Mouse (Mus musculus) hindbrain, embryonic 11.5 days (tissue): ENCODE data around the gene Gm20388. TPM values are rescaled to one million over a fixed set of nuclear protein-coding genes. Genes with fewer than 3 reads are reported as not detected.

Source experiments
- ATAC-seq: fragments of 200-750 bp; cut with Nextera tagmentation; 2 replicates; pipeline ENCODE4 v1.8.0; 2017; ENCODE audit warnings: mild to moderate bottlenecking, moderate TSS enrichment, moderate library complexity; ENCODE audit not compliant: low FRiP score
- DNase-seq: peaks from one replicate; pipeline ENCODE4 v3.0.0-alpha.2; 2015; ENCODE audit warnings: low spot score
- H3K27ac ChIP-seq: fragments of 300-500 bp; sonication (generic); 2 replicates; pipeline ENCODE4 v1.5.1; 2014; ENCODE audit warnings: mild to moderate bottlenecking, low read depth, low read length
- H3K27me3 ChIP-seq: fragments of 300-500 bp; sonication (generic); 2 replicates; pipeline ENCODE4 v1.6.1; 2014; ENCODE audit warnings: mild to moderate bottlenecking, low read length, moderate library complexity, mixed read lengths; ENCODE audit not compliant: control insufficient read depth, insufficient read depth
- H3K36me3 ChIP-seq: fragments of 300-500 bp; sonication (generic); 2 replicates; pipeline ENCODE4 v1.6.1; 2014; ENCODE audit warnings: mild to moderate bottlenecking, low read length, moderate library complexity, mixed read lengths; ENCODE audit not compliant: control insufficient read depth, insufficient read depth
- H3K4me1 ChIP-seq: fragments of 300-500 bp; sonication (generic); replicated peaks from 2 replicates; pipeline ENCODE4 v1.6.1; 2014; ENCODE audit warnings: low read length, mixed read lengths; ENCODE audit not compliant: control insufficient read depth, insufficient read depth
- H3K4me2 ChIP-seq: fragments of 300-500 bp; sonication (generic); replicated peaks from 2 replicates; pipeline ENCODE4 v1.6.1; 2014; ENCODE audit warnings: mild to moderate bottlenecking, low read depth, low read length
- H3K4me3 ChIP-seq: fragments of 300-500 bp; sonication (generic); 2 replicates; pipeline ENCODE4 v1.5.1; 2014; ENCODE audit warnings: low read depth, low read length
- H3K9ac ChIP-seq: fragments of 300-500 bp; sonication (generic); 2 replicates; pipeline ENCODE4 v1.6.1; 2014; ENCODE audit warnings: low read depth, low read length
- H3K9me3 ChIP-seq: fragments of 300-500 bp; sonication (generic); 2 replicates; pipeline ENCODE4 v1.6.1; 2016; ENCODE audit warnings: low read length; ENCODE audit not compliant: control insufficient read depth
- WGBS: fragments of 180-500 bp; shearing (Covaris S2); extraction: QIAGEN DNeasy Blood & Tissue Kit; methylation state at CpG from one replicate; pipeline ENCODE4 v1.1.7; 2014; 5-methylcytosine and 5-hydroxymethylcytosine counted together
- polyA plus RNA-seq: library from polyadenylated mRNA; unstranded; fragments of >200 nt; fragmentation: Nextera tagmentation; extraction: Ambion mirVana; gene quantifications from 2 replicates; pipeline ENCODE4 v1.2.1, GENCODE M21; 2014

Gm20388 gene
- polyA plus RNA-seq, 1 experiment from 2014 or later, result 11.8 TPM

GRCm38 (mm10) chr8:122984175-122984574 is 3073.5 kb downstream of the Gm20388 start:
- H3K36me3 ChIP-seq, result no peaks in the 10 kb centered on the region
- H3K9ac ChIP-seq, result no peak overlapping the region
- WGBS, result 86% methylated on average over 3 of the region's 3 CpGs
- H3K4me1 ChIP-seq, result no peaks in the 10 kb centered on the region
- H3K4me2 ChIP-seq, result no peak overlapping the region
- no peak overlapping the region for H3K4me3 ChIP-seq
- no peak for ATAC-seq
- no peaks in the 10 kb centered on the region for H3K9me3 ChIP-seq
- no peaks in the 10 kb centered on the region for H3K27me3 ChIP-seq
- no peak overlapping the region for H3K27ac ChIP-seq
- no peak for DNase-seq

GRCm38 (mm10) chr8:122986501-122987184 is 3076.0 kb downstream of the Gm20388 start:
- no peak overlapping the region for H3K4me3 ChIP-seq
- no peak overlapping the region for H3K27ac ChIP-seq
- H3K4me2 ChIP-seq, result no peak overlapping the region
- H3K4me1 ChIP-seq, result no peaks in the 10 kb centered on the region
- 87% methylated on average over 8 of the region's 8 CpGs for WGBS
- H3K36me3 ChIP-seq, result no peaks in the 10 kb centered on the region
- H3K9me3 ChIP-seq, result no peaks in the 10 kb centered on the region
- no peak for DNase-seq
- H3K27me3 ChIP-seq, result no peaks in the 10 kb centered on the region
- H3K9ac ChIP-seq, result no peak overlapping the region
- no peak for ATAC-seq

DNA sequence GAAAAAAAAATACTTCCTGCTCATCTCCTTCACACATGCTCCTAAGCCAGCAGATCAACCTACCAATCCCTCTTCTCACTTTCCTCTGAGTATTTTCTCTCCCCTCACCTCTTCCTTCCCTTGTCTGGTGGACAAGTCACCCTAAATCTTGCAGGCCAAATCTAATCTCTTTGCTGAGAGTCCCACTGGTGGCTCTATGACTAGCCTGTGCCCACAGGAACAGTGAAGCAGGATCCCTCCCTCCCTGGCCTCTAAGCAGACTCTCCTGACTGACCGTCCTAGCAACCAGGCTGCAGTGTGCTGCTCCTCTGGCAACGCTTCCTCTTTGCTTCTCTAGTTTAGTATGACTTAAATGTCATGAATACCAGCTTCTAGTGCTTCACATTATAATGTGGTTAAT is 3076.6 kb downstream of the Gm20388 start:
- no peak overlapping the region for H3K27ac ChIP-seq
- no peaks in the 10 kb centered on the region for H3K4me1 ChIP-seq
- H3K36me3 ChIP-seq, result no peaks in the 10 kb centered on the region
- no peak overlapping the region for H3K4me2 ChIP-seq
- no peaks in the 10 kb centered on the region for H3K27me3 ChIP-seq
- H3K9me3 ChIP-seq, result no peaks in the 10 kb centered on the region
- ATAC-seq (no peak), DNase-seq (no peak)
- no peak overlapping the region for H3K9ac ChIP-seq
- no peak overlapping the region for H3K4me3 ChIP-seq
- WGBS, result 83% methylated on average over 2 of the region's 2 CpGs

DNA sequence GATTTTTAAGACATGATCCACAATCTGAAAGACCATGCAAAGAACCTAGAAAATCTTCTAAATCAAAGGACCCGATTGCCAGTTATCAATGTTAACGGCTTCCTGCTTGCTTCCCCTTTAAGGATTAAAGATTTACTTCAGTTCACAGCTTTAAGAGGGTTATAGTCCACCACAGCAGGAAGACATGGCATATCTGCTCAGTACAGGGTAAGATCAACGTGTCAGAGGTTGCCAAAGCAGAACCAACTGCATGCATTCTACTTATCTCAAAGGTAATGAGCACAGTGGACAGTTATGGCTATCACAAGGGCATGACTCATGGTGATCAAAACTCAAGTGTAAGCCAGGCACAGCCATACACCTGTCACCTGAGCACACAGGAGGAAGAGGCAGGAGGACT is 3078.3 kb downstream of the Gm20388 start:
- Histone ChIP-seq H3K4me3 (no peak overlapping the region), H3K9me3 (no peaks in the 10 kb centered on the region), H3K9ac (no peak overlapping the region), H3K27ac (no peak overlapping the region), H3K4me2 (no peak overlapping the region), H3K27me3 (no peaks in the 10 kb centered on the region), H3K36me3 (no peaks in the 10 kb centered on the region), H3K4me1 (no peaks in the 10 kb centered on the region)
- ATAC-seq, result no peak
- 93% methylated on average over 3 of the region's 3 CpGs for WGBS
- no peak for DNase-seq

GRCm38 (mm10) chr8:122989976-122990375 is 3079.3 kb downstream of the Gm20388 start:
- ATAC-seq, result no peak
- no peaks in the 10 kb centered on the region for H3K9me3 ChIP-seq
- 87% methylated on average over 2 of the region's 2 CpGs for WGBS

GRCm38 (mm10) chr8:122991368-122991767 is 3080.7 kb downstream of the Gm20388 start:
- no peaks in the 10 kb centered on the region for H3K36me3 ChIP-seq
- H3K9me3 ChIP-seq, result no peaks in the 10 kb centered on the region
- 85% methylated on average over 5 of the region's 5 CpGs for WGBS
- H3K27me3 ChIP-seq, result no peaks in the 10 kb centered on the region
- no peak overlapping the region for H3K4me3 ChIP-seq
- DNase-seq (no peak), ATAC-seq (no peak)
- no peak overlapping the region for H3K9ac ChIP-seq
- H3K4me2 ChIP-seq, result no peak overlapping the region
- H3K4me1 ChIP-seq, result no peaks in the 10 kb centered on the region
- no peak overlapping the region for H3K27ac ChIP-seq

More at GRCm38 (mm10) chr8:122989976-122990375, 3079.3 kb downstream of the Gm20388 start:
- Histone ChIP-seq H3K4me3 (no peak overlapping the region), H3K27me3 (no peaks in the 10 kb centered on the region), H3K9ac (no peak overlapping the region), H3K4me2 (no peak overlapping the region), H3K27ac (no peak overlapping the region), H3K36me3 (no peaks in the 10 kb centered on the region), H3K4me1 (no peaks in the 10 kb centered on the region)
- DNase-seq, result no peak

DNA sequence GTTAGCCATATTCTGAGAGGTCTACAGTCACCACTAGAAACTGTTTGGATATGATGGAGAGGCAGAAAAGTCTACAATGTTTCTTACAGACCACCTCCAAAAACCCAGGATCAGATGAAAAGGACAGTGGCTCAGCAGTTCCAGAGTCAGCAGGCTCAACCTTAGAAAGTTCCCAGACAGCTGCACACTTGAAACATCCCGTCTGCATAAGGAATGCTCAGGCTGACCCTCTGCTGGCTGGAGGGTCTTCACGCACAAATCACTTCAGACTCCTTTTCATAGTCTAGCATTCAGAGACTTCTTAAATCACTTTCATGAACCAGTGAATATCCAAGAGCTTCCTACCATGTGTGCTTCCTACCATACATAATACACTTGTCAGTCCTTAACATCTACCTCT is 3081.7 kb downstream of the Gm20388 start:
- DNase-seq, result no peak
- Histone ChIP-seq H3K4me3 (no peak overlapping the region), H3K4me2 (no peak overlapping the region), H3K4me1 (no peaks in the 10 kb centered on the region), H3K9ac (no peak overlapping the region), H3K9me3 (no peaks in the 10 kb centered on the region), H3K36me3 (no peaks in the 10 kb centered on the region), H3K27me3 (no peaks in the 10 kb centered on the region), H3K27ac (no peak overlapping the region)
- WGBS, result 64% methylated on average over 2 of the region's 2 CpGs
- no peak for ATAC-seq

GRCm38 (mm10) chr8:122993031-122993430 is 3082.4 kb downstream of the Gm20388 start:
- no peak for DNase-seq
- Histone ChIP-seq H3K36me3 (no peaks in the 10 kb centered on the region), H3K4me2 (no peak overlapping the region), H3K9me3 (no peaks in the 10 kb centered on the region), H3K4me1 (no peaks in the 10 kb centered on the region), H3K9ac (no peak overlapping the region), H3K27ac (no peak overlapping the region), H3K27me3 (no peaks in the 10 kb centered on the region), H3K4me3 (no peak overlapping the region)
- 90% methylated on average over 3 of the region's 3 CpGs for WGBS
- ATAC-seq, result no peak

GRCm38 (mm10) chr8:122993740-122994139 is 3083.1 kb downstream of the Gm20388 start:
- H3K4me3 ChIP-seq, result no peak overlapping the region
- ATAC-seq (no peak), DNase-seq (no peak)
- no peak overlapping the region for H3K4me2 ChIP-seq
- 72% methylated on average over 5 of the region's 5 CpGs for WGBS
- H3K4me1 ChIP-seq, result no peaks in the 10 kb centered on the region
- H3K36me3 ChIP-seq, result no peaks in the 10 kb centered on the region
- no peak overlapping the region for H3K27ac ChIP-seq
- no peaks in the 10 kb centered on the region for H3K27me3 ChIP-seq
- no peak overlapping the region for H3K9ac ChIP-seq
- H3K9me3 ChIP-seq, result no peaks in the 10 kb centered on the region
